Mouse (Mus musculus) CH12.LX (cell line): ENCODE measurements around the gene Pik3c2b.

Experiments
- MAX ChIP-seq: IDR thresholded peaks from 2 replicates; pipeline ENCODE4 v1.6.1; 2011; ENCODE audit warnings: low read length, improper control_type of control experiment
- POLR2A ChIP-seq: IDR thresholded peaks from 2 replicates; pipeline ENCODE4 v1.6.1; 2011; ENCODE audit warnings: low read depth, mild to moderate bottlenecking, improper control_type of control experiment, low read length
- POLR2AphosphoS2 ChIP-seq: IDR thresholded peaks from 2 replicates; pipeline ENCODE4 v1.6.1; 2011; ENCODE audit warnings: low read depth, low read length, improper control_type of control experiment

GRCm38 (mm10) chr1:133085417-133085742 is 39.9 kb downstream of the Pik3c2b start:
- no peak for TF ChIP-seq MAX
- no peak for TF ChIP-seq POLR2AphosphoS2
- no peak for TF ChIP-seq POLR2A
